Mouse (Mus musculus) kidney, adult 10 weeks (tissue): Measurements from ENCODE around the gene Uck2. TPM values are rescaled to one million over a fixed set of nuclear protein-coding genes. Genes with fewer than 3 reads are reported as not detected.

Experiments
- polyA plus RNA-seq: library from polyadenylated mRNA; stranded (reverse); fragments of 350-450 nt; fragmentation: Illumina TruSeq; extraction: RNeasy Lipid Tissue Mini Kit (QIAGEN cat#74804); gene quantifications from one replicate; pipeline ENCODE4 v1.2.3, GENCODE M21; 2014; ENCODE audit warnings: low read depth, low replicate concordance

Uck2 gene
- polyA plus RNA-seq, result 8.8 TPM

DNA sequence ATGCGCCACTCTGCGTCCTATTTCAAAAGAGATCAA, at the start of gene Uck2:
TSS of gene Uck2 (minus strand) at position 1 of the 36 bp plus-strand sequence.

DNA sequence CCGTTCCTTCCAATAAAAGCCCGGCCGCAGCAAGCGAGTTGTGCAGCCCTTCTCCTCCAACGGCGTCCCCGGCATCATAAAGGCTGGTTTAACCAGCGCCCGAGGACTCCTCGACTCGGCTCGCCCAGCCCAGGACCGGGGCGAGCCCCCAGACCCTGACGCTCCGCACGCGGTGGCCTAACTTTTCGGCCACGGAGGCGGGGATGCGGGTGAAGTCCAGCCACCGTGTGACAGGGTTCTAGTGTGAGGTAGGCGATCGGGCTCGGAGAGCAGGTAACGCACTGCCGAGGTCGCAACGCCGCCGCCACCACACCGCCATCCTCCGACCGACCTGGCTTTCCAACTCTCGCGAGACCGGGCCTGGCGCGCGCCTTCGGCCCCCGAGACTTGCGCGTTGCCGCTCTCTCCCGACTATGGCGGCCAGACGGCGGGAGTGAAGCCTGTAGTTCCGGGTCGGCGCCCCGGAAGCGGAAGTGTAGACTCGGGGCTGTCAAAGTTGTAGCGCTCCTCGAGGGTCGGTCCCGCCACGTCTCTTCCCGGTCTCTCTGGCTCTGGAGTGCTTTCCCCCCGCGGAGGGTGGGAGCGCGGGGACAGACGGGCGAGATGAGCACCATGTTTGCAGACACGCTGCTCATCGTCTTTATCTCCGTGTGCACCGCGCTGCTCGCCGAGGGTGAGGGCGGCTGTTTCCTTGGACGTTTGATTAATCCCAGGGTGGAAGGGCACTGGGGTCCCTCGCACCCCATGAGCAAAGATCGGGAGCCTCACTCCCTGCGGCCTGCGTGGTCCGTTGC, 23.3 kb upstream of the Uck2 start, which contains the start of gene Tmco1:
TSS of gene Tmco1 (plus strand) at position 118 of the 794 bp plus-strand sequence.

Other genes with a start within 250 kb of the Uck2 start
- 707 TPM for gene Tmco1, start 23.1 kb upstream of the Uck2 start, polyA plus RNA-seq
- gene Aldh9a1, start 64.7 kb upstream of the Uck2 start, polyA plus RNA-seq, result 233 TPM
- gene Mgst3, start 108.5 kb upstream of the Uck2 start, polyA plus RNA-seq, result 2.4 TPM
- 3.8 TPM for gene Lrrc52, start 181.5 kb upstream of the Uck2 start, polyA plus RNA-seq